Mouse (Mus musculus) kidney, postnatal 0 days (tissue): ENCODE results near the gene Cacna1c. TPM values are rescaled to one million over a fixed set of nuclear protein-coding genes. Genes with fewer than 3 reads are reported as not detected.

Experiments
- ATAC-seq: fragments of 200-750 bp; cut with Nextera tagmentation; replicated peaks from 2 replicates; pipeline ENCODE4 v1.8.0; 2017; ENCODE audit warnings: low read depth, moderate number of reproducible peaks, moderate TSS enrichment, moderate library complexity; ENCODE audit not compliant: low FRiP score
- DNase-seq: peaks from one replicate; pipeline ENCODE4 v3.0.0-alpha.2; 2016; ENCODE audit warnings: low spot score
- H3K27ac ChIP-seq: fragments of 300-500 bp; sonication (generic); 2 replicates; pipeline ENCODE4 v1.5.1; 2014; ENCODE audit warnings: mild to moderate bottlenecking
- H3K27me3 ChIP-seq: fragments of 300-500 bp; sonication (generic); 2 replicates; pipeline ENCODE4 v1.6.1; 2014; ENCODE audit warnings: low read length, mixed read lengths; ENCODE audit not compliant: insufficient read depth
- H3K36me3 ChIP-seq: fragments of 300-500 bp; sonication (generic); 2 replicates; pipeline ENCODE4 v1.6.1; 2014; ENCODE audit warnings: low read length, mixed read lengths; ENCODE audit not compliant: insufficient read depth
- H3K4me1 ChIP-seq: fragments of 300-500 bp; sonication (generic); replicated peaks from 2 replicates; pipeline ENCODE4 v1.6.1; 2014; ENCODE audit warnings: antibody characterized with exemption, low read length, mixed read lengths; ENCODE audit not compliant: insufficient read depth
- H3K4me2 ChIP-seq: fragments of 300-500 bp; sonication (generic); 2 replicates; pipeline ENCODE4 v1.6.1; 2014; ENCODE audit warnings: mild to moderate bottlenecking, low read length, moderate library complexity, mixed read lengths
- H3K4me3 ChIP-seq: fragments of 300-500 bp; sonication (generic); replicated peaks from 2 replicates; pipeline ENCODE4 v1.5.1; 2014; ENCODE audit warnings: low read depth, low read length
- H3K9ac ChIP-seq: fragments of 300-500 bp; sonication (generic); 2 replicates; pipeline ENCODE4 v1.6.1; 2014; ENCODE audit warnings: low read depth, low read length
- H3K9me3 ChIP-seq: fragments of 300-500 bp; sonication (generic); replicated peaks from 2 replicates; pipeline ENCODE4 v1.6.1; 2016; ENCODE audit warnings: low read length, inconsistent platforms, mixed read lengths
- CTCF ChIP-seq: IDR thresholded peaks from 2 replicates; pipeline ENCODE4 v1.5.1; 2016; ENCODE audit warnings: antibody characterized with exemption, low read depth, mild to moderate bottlenecking, moderate library complexity
- WGBS: fragments of 180-500 bp; shearing (Covaris S2); extraction: QIAGEN DNeasy Blood & Tissue Kit; methylation state at CpG from one replicate; pipeline ENCODE4 v1.1.7; 2014; 5-methylcytosine and 5-hydroxymethylcytosine counted together
- polyA plus RNA-seq: library from polyadenylated mRNA; unstranded; fragments of >200 nt; fragmentation: Nextera tagmentation; extraction: Ambion mirVana; gene quantifications from 2 replicates; pipeline ENCODE4 v1.2.1, GENCODE M21; 2015

The Cacna1c gene
- polyA plus RNA-seq, 1 experiment from 2014 or later, result 1.3 TPM

DNA sequence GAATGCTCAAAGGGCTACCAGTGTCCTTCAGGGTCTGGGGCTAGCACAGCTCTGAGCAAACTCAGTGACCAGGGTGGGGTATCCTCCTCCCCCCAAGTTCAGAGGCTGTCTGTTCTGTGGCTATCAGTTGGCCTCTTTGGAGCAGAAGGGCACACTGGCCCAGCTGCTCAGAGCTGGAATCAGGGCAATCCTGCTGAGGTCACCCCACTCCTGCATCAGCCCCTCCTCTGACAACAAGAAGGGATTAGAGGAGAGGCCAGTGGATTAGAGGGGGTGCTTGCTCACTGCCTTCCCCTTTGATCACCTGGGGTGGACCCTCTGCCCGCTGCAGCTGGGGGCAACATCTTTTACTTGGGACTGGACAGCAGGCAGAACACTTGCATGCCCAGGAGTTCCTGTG lies 40.0 kb upstream of the Cacna1c start, which contains the start of gene Cacna2d4:
Gene Cacna2d4 (plus strand): TSS at position 286 of the 400 bp plus-strand sequence.
- H3K9ac ChIP-seq, result no peak within 1 kb of the TSS
- 64% methylated on average over 1 of the region's 1 CpGs for WGBS
- H3K27me3 ChIP-seq, result no peaks in the 10 kb centered on the region
- ATAC-seq (no peak), DNase-seq (no peak)
- H3K36me3 ChIP-seq, result no peaks in the 10 kb centered on the region
- H3K9me3 ChIP-seq, result no peaks in the 10 kb centered on the region
- TF ChIP-seq CTCF, result no peak
- no peak within 1 kb of the TSS for H3K27ac ChIP-seq
- H3K4me2 ChIP-seq, result no peak within 1 kb of the TSS
- no peak within 1 kb of the TSS for H3K4me3 ChIP-seq
- H3K4me1 ChIP-seq, result no peaks in the 10 kb centered on the region

GRCm38 (mm10) chr6:119235441-119235840 lies 39.2 kb upstream of the Cacna1c start:
- 72% methylated on average over 5 of the region's 5 CpGs for WGBS

DNA sequence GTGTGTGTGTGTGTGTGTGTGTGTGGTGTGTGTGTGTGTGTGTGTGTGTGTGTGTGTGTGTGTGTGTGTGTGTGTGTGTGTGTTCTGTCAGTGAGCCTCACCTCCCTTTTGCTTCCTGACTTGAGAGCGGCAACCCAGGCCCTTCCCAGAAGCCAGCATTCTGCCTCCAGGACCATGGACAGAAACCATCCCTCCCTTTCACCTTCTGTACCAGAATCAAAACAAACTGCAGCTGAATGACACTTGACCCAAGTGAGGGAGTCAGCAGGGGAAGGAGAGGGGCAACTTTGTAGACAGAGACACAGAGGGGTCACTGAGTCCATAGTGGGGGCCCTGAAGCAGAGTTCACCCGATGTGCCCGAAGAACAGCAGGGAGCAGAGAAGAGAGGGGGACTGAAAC lies 36.8 kb upstream of the Cacna1c start:
- H3K27me3 ChIP-seq, result no peaks in the 10 kb centered on the region
- H3K9ac ChIP-seq, result no peak overlapping the region
- DNase-seq (peak; percentile 75), ATAC-seq (no peak)
- no peaks in the 10 kb centered on the region for H3K4me1 ChIP-seq
- 15% methylated on average over 3 of the region's 3 CpGs for WGBS
- H3K4me3 ChIP-seq, result no peak overlapping the region
- no peaks in the 10 kb centered on the region for H3K9me3 ChIP-seq
- H3K36me3 ChIP-seq, result no peaks in the 10 kb centered on the region
- no peak overlapping the region for H3K27ac ChIP-seq
- H3K4me2 ChIP-seq, result no peak overlapping the region
- no peak for TF ChIP-seq CTCF

More at GRCm38 (mm10) chr6:119235441-119235840, 39.2 kb upstream of the Cacna1c start:
- Histone ChIP-seq H3K9me3 (no peaks in the 10 kb centered on the region), H3K4me2 (no peak overlapping the region), H3K27me3 (no peaks in the 10 kb centered on the region), H3K4me3 (no peak overlapping the region), H3K27ac (no peak overlapping the region), H3K9ac (no peak overlapping the region), H3K36me3 (no peaks in the 10 kb centered on the region), H3K4me1 (no peaks in the 10 kb centered on the region)
- TF ChIP-seq CTCF, result no peak
- ATAC-seq (no peak), DNase-seq (no peak)

- Histone ChIP-seq H3K4me1 (no peaks in the 10 kb centered on the region), H3K27ac (no peak overlapping the region), H3K4me2 (no peak overlapping the region), H3K4me3 (no peak overlapping the region), H3K9ac (no peak overlapping the region), H3K36me3 (no peaks in the 10 kb centered on the region), H3K27me3 (no peaks in the 10 kb centered on the region), H3K9me3 (no peaks in the 10 kb centered on the region)
- no peak for DNase-seq
- TF ChIP-seq CTCF, result no peak
- no peak for ATAC-seq
- 71% methylated on average over 11 of the region's 11 CpGs for WGBS
These were observed 32.8 kb upstream of the Cacna1c start for GRCm38 (mm10) chr6:119228861-119229603.

DNA sequence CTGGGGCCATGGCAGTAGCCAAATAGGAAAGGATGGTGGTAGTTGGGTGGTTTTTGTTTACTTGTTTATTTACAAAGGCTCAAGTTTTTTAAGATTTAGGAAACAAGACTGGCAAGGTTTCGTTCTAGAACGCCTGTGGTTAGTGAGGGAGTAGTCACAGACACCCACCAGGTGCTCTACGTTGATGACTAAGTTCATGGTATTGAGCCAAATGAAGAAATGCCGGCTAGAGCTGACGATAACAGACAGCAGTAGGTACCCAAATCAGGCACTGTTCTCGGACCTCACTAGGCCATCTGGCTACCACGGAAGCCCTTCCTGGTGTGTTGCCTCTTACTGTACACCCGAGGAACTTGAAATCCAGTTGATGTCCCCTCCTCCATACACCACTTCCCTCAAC lies 30.8 kb upstream of the Cacna1c start:
- no peaks in the 10 kb centered on the region for H3K36me3 ChIP-seq
- H3K9me3 ChIP-seq, result no peaks in the 10 kb centered on the region
- DNase-seq (no peak), ATAC-seq (no peak)
- no peak for TF ChIP-seq CTCF
- H3K4me2 ChIP-seq, result no peak overlapping the region
- H3K4me3 ChIP-seq, result no peak overlapping the region
- H3K4me1 ChIP-seq, result no peaks in the 10 kb centered on the region
- no peak overlapping the region for H3K27ac ChIP-seq
- no peaks in the 10 kb centered on the region for H3K27me3 ChIP-seq
- 85% methylated on average over 8 of the region's 8 CpGs for WGBS
- no peak overlapping the region for H3K9ac ChIP-seq

GRCm38 (mm10) chr6:119225731-119226130 lies 29.5 kb upstream of the Cacna1c start:
- no peak overlapping the region for H3K4me3 ChIP-seq
- ATAC-seq, result no peak
- no peak for TF ChIP-seq CTCF
- H3K27me3 ChIP-seq, result no peaks in the 10 kb centered on the region
- H3K9me3 ChIP-seq, result no peaks in the 10 kb centered on the region
- H3K9ac ChIP-seq, result no peak overlapping the region
- no peaks in the 10 kb centered on the region for H3K36me3 ChIP-seq
- no peak for DNase-seq
- H3K27ac ChIP-seq, result no peak overlapping the region
- WGBS, result 82% methylated on average over 6 of the region's 6 CpGs
- no peaks in the 10 kb centered on the region for H3K4me1 ChIP-seq
- H3K4me2 ChIP-seq, result no peak overlapping the region
